24 mouse cellular contexts compared by ENCODE assay signal in genomic region chr5:90647473-90647872, GRCm38 (mm10). TPM values are rescaled to one million over a fixed set of nuclear protein-coding genes. Genes with fewer than 3 reads are reported as not detected.
DNase-seq lines count a peak whose midpoint lies in the region; ATAC-seq lines count a peak whose summit lies in the region.
"Had no signal": no experiment of that assay in that cellular context is flagged by ENCODE, and none has a peak within 500 bp of the region (broad histone marks: within the 10 kb centered on the region; RNA-seq: fewer than 3 reads in every experiment).

No protein-coding gene starts in this region.

- H3K9ac ChIP-seq in kidney, embryonic 14.5 days (ENCODE audit: low read depth, low read length): no peak overlapping the region
- no peak overlapping the region for H3K9ac ChIP-seq in kidney, embryonic 16.5 days (replicated peaks; ENCODE audit: low read length)
- H3K9ac ChIP-seq in forebrain, embryonic 15.5 days (replicated peaks): no peak overlapping the region
- H3K9ac ChIP-seq: heart, embryonic 12.5 days; limb, embryonic 12.5 days; liver, embryonic 13.5 days; neural tube, embryonic 13.5 days had no signal

- WGBS in kidney, embryonic 14.5 days: 72% methylated on average over 5 of the region's 5 CpGs
- 59% methylated on average over 5 of the region's 5 CpGs for WGBS in kidney, embryonic 16.5 days
- 86% methylated on average over 5 of the region's 5 CpGs for WGBS in forebrain, embryonic 15.5 days

- H3K27me3 ChIP-seq in kidney, embryonic 14.5 days (ENCODE audit: control insufficient read depth, insufficient read depth, low read length): no peaks in the 10 kb centered on the region
- no peaks in the 10 kb centered on the region for H3K27me3 ChIP-seq in kidney, embryonic 16.5 days (ENCODE audit: insufficient read depth, low read length)
- no peaks in the 10 kb centered on the region for H3K27me3 ChIP-seq in forebrain, embryonic 15.5 days
- H3K27me3 ChIP-seq: heart, embryonic 12.5 days; liver, embryonic 13.5 days; neural tube, embryonic 13.5 days had no signal

- H3K36me3 ChIP-seq in kidney, embryonic 14.5 days (ENCODE audit: control insufficient read depth, insufficient read depth, low read length): no peaks in the 10 kb centered on the region
- no peaks in the 10 kb centered on the region for H3K36me3 ChIP-seq in kidney, embryonic 16.5 days (ENCODE audit: insufficient read depth, low read length)
- H3K36me3 ChIP-seq in forebrain, embryonic 15.5 days: no peaks in the 10 kb centered on the region
- H3K36me3 ChIP-seq: embryonic facial prominence, embryonic 10.5 days; heart, embryonic 12.5 days; hindbrain, embryonic 10.5 days; limb, embryonic 12.5 days; liver, embryonic 13.5 days; neural tube, embryonic 13.5 days had no signal

- ATAC-seq in kidney, embryonic 14.5 days (ENCODE audit: low FRiP score, low TSS enrichment): no peak
- ATAC-seq in kidney, embryonic 16.5 days (ENCODE audit: low FRiP score, low TSS enrichment): peak; percentile 76
- no peak for ATAC-seq in forebrain, embryonic 15.5 days (replicated peaks)
- ATAC-seq: activated CD4-positive, CD25-positive, alpha-beta regulatory T cell, adult 4 months; forebrain, embryonic 16.5 days had no signal

- H3K9me3 ChIP-seq in kidney, embryonic 14.5 days (ENCODE audit: control insufficient read depth, low read length): no peaks in the 10 kb centered on the region
- no peaks in the 10 kb centered on the region for H3K9me3 ChIP-seq in kidney, embryonic 16.5 days (ENCODE audit: low read length)
- H3K9me3 ChIP-seq in forebrain, embryonic 15.5 days: no peaks in the 10 kb centered on the region
- H3K9me3 ChIP-seq: embryonic facial prominence, embryonic 10.5 days; heart, embryonic 12.5 days; hindbrain, embryonic 10.5 days; limb, embryonic 12.5 days; liver, embryonic 13.5 days; neural tube, embryonic 13.5 days had no signal

- no peak overlapping the region for H3K4me2 ChIP-seq in kidney, embryonic 14.5 days (replicated peaks; ENCODE audit: low read depth, low read length)
- no peak overlapping the region for H3K4me2 ChIP-seq in kidney, embryonic 16.5 days (replicated peaks; ENCODE audit: low read depth, low read length)
- no peak overlapping the region for H3K4me2 ChIP-seq in forebrain, embryonic 15.5 days (replicated peaks)
- H3K4me2 ChIP-seq: heart, embryonic 12.5 days; limb, embryonic 12.5 days; liver, embryonic 13.5 days; neural tube, embryonic 13.5 days had no signal

- DNase-seq in kidney, adult 11 months: peak; percentile 68
- peak; percentile 50 to 65 for DNase-seq in kidney, adult 8-10 months
- peak; percentile 34 to 62 for DNase-seq in kidney, postnatal 4 days
- DNase-seq in thymus, postnatal 25 days: no peak
- DNase-seq: adrenal gland, postnatal 14 days; cerebellum, adult 8-10 months; gastrocnemius, postnatal 10 days; heart, postnatal 10 days; liver, embryonic 13.5 days; lung, adult 2 months; midbrain, embryonic 14.5 days; thymus, adult 18-20 months; thymus, postnatal 4 days had no signal

- H3K4me1 ChIP-seq in kidney, embryonic 14.5 days (ENCODE audit: control insufficient read depth, insufficient read depth, low read length): 0 out of 2 replicates have a peak, but pooled peaks cover 3% of the 10 kb centered on the region
- 0 out of 2 replicates have a peak, but pooled peaks cover 7% of the 10 kb centered on the region for H3K4me1 ChIP-seq in kidney, embryonic 16.5 days (ENCODE audit: insufficient read depth, low read length)
- no peaks in the 10 kb centered on the region for H3K4me1 ChIP-seq in forebrain, embryonic 15.5 days
- H3K4me1 ChIP-seq: heart, embryonic 12.5 days; hindbrain, embryonic 10.5 days; liver, embryonic 13.5 days; neural tube, embryonic 13.5 days had no signal

- no peak overlapping the region for H3K4me3 ChIP-seq in kidney, embryonic 14.5 days (ENCODE audit: low read length)
- no peak overlapping the region for H3K4me3 ChIP-seq in kidney, embryonic 16.5 days (ENCODE audit: low read length)
- no peak overlapping the region for H3K4me3 ChIP-seq in forebrain, embryonic 15.5 days
- H3K4me3 ChIP-seq: embryonic facial prominence, embryonic 10.5 days; heart, embryonic 12.5 days; hindbrain, embryonic 10.5 days; limb, embryonic 12.5 days; liver, embryonic 13.5 days; myocyte; neural tube, embryonic 13.5 days had no signal

- no peak overlapping the region for H3K27ac ChIP-seq in kidney, embryonic 14.5 days (ENCODE audit: low read depth, low read length)
- peak overlapping the region; percentile 57 for H3K27ac ChIP-seq in kidney, embryonic 16.5 days (ENCODE audit: low read length)
- no peak overlapping the region for H3K27ac ChIP-seq in forebrain, embryonic 15.5 days (replicated peaks)
- H3K27ac ChIP-seq: embryonic facial prominence, embryonic 10.5 days; hindbrain, embryonic 10.5 days; limb, embryonic 12.5 days; liver, embryonic 13.5 days; neural tube, embryonic 13.5 days had no signal

RNA-seq across cellular contexts. Expression of gene Rassf6, which starts 7.0 kb away (rescaled TPM):
- 6.0 and 8.3 TPM in 2 replicates for polyA plus RNA-seq in kidney, embryonic 14.5 days (2014; fragmentation: Nextera tagmentation; extraction: Ambion mirVana)
- polyA plus RNA-seq in kidney, embryonic 16.5 days (2015; fragmentation: Nextera tagmentation; extraction: Ambion mirVana): 18.1 and 18.9 TPM in 2 replicates
- polyA plus RNA-seq in forebrain, embryonic 15.5 days (2015; fragmentation: Nextera tagmentation; extraction: Ambion mirVana): 0.14 and 0.43 TPM in 2 replicates
- polyA plus RNA-seq: myocyte had no signal
